Mouse (Mus musculus) right cerebral cortex, postnatal 4 days (tissue): ENCODE data around the gene Ptprg.

Experiments
- DNase-seq: peaks from one replicate; pipeline ENCODE4 v3.0.0-alpha.2; 2022

Gene Ptprg

DNA sequence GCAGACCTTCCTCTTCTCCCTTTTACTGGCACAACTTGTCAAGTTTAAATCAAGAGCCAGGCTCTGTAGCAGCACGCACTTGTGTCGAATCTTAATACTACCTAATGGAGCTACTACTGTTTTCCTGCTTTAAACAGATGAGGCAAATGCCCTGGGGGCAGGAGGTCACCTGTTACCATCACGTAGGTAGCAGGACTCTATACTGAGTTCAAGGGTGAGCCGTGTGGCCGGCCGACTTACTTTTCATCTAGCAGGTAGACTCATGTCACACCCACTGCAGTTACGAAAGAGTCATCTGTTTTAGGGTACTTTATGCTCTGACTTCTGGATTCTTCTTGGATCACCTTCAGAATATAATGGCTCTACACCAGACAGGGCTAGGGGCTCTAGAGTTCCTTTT lies 66.3 kb downstream of the Ptprg start:
- no peak for DNase-seq

DNA sequence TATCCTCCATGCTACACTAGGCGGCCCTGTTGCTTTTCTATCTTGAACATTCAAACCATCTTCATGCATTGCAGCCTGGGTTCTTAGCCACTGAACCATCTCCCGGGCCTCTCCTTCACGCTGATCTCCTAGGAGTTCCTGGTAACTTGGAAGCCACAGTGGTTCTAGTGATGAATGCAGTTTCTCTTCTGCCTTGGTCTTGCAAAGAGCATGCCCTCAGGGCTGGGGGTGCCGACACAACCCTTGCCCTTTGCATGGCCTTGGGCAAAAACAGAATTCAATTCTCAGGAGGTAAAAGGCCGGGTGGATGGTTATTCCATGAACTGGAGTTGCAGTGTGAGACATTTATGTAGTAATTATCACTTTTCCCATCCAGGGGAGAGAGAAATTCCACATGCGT lies 67.0 kb downstream of the Ptprg start:
- no peak for DNase-seq

DNA sequence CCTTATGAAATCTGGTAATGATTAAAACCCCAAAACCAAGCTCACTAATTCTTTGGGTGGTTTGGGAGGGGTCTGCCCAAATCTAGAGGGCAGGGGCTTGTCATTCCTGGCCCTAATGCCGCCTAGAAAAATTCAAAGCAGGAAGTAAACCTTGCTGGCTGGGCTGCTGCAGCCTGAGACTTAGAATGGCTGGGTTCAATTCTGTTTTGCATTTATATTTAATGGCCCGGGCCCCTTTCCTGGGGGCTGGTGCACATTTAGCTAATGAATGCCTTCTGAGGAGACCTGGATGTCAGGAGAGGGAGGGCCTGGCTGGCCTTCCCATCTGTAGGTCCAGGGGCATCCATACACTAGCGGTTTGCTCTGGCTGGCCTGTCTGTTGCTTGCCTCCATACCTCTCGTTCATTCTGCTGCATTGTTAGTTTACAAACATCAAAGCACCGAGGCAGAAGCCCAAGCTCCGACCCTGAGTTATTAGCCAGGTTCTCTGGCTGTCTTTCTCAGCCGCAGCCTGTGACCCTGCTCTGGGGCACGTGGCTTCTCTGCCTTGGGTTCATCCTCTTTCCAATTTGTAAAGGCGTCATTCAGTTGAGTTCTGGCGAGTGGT lies 67.7 kb downstream of the Ptprg start:
- no peak for DNase-seq

DNA sequence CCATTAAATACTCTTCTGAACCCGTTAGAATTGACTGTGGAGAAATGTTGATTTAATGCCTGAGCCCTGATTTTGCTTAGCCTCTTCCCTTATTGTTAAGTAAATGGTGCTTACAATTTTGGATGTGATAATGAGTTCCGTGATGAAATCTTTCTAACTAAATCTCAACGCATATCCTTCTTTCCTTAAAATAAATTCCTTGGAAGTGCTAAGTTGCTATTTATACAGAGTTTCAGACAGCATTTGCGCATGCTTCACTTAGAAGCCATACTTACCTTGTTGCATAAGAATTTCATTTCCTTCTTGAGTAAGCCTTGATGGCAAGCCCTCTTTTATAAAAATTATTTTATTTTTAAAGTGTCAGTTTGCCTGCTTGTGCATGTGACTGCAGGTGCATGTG lies 70.2 kb downstream of the Ptprg start:
- no peak for DNase-seq

DNA sequence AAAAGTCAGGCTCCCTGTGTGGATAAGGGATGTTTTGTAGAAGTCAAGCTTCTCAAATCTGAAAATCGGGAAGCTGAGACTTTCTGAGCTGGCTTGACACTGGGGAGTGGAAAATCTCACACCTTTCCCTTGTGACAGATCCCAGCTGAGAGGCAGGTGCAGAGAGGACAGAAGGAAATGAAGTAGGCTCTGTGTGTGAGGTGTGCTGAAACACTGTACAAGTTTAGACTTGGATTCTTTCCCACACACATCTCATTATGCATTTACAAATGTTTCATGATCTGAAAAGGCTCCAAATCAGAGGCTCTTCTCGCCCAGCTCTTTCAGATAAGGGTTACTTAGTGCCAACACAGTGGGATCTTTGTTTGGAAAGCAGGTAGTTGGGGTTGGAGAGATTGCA lies 77.4 kb downstream of the Ptprg start:
- DNase-seq, result no peak

DNA sequence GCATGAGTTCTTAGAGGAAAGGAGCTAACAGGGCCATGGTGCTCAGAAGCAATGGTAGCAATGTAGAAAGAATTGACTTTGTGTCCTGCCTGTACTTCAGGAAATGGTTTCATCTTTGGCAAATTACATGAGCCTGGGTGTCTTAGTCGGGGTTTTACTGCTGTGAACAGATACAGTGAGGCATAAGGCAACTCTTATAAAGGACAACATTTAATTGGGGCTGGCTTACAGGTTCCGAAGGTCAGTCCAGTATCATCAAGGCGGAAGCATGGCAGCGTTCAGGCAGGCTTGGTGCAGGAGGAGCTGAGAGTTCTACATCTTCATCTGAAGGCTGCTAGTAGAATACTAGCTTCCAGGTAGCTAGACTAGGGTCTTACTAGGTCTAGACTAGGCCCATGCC lies 78.2 kb downstream of the Ptprg start:
- no peak for DNase-seq

DNA sequence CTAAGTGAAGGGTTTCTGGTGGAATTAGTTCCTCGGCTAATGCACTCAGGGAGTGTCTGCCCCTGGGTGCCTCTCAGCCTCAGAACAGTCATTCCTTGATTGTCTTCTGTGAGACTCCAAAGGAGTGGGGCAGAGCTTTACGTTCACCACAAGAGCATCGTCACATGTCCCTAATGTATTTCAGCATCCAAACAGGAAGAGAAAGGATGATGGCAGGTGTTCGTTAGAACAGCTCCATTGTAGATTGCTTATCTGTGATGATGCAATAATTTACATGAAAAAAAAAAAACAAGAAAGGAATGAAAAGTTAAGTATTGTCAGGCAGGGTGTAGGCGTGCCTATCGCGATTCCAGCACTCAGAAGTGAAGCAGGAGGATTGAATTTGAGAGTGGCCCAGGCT lies 84.3 kb downstream of the Ptprg start:
- DNase-seq, result no peak

DNA sequence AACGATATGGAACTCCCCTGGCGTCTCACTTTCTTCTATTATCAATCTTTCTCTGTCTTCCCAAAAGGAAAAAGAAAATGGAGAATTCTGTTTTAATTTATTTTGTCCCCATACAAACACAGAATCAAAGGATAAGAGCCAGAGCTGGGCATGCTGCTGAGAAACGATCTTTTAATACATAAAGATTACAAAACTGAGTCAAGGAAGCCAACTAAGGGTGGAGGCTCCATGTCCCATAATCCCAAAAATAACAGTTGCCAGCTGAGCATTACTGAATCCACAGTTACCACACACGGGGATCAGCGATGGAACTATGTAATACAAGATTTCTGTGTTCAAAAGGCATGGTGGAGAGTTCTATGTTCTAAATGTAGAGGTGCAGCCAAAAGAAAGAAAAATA lies 86.0 kb downstream of the Ptprg start:
- no peak for DNase-seq

DNA sequence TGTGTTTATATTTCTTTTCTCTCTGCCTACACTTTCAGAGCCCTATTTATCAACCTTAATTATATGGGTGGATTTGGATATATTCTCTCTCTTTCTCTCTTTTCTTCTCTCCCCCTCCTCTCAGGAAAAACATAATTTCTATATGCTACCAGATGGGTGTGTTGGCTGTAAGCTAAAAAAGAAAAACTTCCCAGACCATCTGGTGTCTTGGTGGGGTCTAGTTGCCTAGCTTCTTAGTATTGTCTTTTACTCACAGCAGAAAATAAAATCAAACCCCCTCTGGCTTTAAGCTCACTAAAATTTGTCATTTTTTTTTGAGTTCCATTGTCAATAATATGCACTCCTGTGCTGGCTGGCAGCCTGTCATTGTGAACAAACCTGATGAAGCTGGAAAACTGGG lies 87.0 kb downstream of the Ptprg start:
- DNase-seq, result no peak

DNA sequence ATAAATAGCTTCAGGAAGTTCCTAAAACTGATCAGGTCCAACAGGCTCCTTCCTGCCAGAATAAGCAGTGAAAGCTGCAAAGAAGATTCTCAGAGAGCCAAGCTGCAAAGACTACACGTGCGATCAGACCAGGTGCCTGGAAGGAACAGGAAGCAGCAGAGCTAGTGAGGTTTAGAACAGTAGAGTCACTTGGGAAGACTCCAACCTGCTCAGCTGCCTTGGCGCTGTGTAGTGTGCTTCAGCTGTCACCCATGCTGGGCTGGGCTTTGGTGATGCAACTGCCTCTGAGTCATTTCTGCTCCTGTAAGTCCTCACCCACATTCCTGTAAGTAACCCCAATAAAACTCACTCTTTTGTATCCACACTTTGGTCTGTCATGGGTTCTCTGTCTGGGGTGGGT lies 87.7 kb downstream of the Ptprg start:
- DNase-seq, result no peak

DNA sequence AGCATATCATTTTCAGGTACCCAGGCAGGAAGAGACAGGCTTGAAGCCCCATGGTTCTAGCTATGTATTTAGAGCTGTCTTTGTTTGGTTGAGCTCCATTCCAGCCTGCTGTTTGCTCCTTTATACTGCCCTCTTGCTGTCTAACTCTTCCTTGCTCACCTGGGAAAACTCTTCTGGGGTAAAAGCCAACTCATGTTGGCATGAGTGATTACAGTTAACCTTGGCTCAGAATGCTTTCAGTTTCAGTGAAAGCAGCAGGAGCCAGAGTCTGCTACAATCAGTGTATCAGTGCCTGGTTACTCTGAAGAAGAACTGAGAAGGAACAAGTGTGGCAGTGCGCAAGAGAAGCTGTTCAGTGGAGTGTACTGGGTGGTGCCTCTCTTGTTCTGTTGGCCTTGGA lies 89.6 kb downstream of the Ptprg start:
- DNase-seq, result no peak

DNA sequence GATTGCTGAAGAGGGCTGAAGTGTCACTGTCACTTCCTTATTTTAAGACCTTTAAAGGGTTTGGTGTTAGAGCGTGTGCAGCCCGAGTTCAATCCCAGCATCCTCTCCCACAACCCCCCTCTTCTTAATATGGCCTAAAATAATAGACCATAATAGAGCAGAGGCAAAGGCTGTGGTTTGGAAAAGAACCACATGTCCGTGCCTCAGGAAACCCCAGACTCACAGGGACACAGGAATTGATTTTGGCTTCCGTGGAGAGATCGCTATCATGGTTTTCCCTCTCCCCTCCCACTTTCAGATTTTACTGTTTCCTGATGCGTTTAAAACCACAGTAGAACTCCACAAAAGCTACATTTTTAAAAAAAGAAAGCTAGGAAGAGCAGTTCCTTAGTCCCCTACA lies 104.0 kb downstream of the Ptprg start:
- DNase-seq, result no peak

DNA sequence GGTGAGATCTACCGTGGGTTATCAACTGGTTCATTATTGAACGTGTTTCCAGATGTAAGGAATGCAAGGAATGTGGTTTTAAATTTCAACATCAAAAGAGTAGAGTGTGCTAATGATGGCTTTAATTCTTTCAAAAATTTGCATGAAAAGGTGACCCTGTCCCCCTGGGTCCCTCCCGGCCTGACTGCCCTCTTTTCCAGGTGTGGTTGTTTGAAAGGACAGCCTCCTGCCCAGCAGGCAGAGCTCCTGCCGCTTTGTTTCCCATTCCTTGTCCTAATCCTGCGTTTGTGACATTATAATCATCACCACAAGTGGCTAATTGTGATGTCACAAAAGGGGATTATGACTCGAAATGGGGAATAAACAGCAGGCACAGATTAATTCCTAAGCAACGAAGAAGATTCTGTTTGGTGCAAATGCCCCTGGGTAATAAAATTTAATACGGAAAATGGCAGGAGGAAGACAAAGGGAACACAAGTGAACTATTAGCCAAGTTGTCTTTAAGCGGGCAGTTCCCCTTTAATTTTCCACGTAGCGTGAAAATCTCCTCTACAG lies 110.4 kb downstream of the Ptprg start:
- no peak for DNase-seq

DNA sequence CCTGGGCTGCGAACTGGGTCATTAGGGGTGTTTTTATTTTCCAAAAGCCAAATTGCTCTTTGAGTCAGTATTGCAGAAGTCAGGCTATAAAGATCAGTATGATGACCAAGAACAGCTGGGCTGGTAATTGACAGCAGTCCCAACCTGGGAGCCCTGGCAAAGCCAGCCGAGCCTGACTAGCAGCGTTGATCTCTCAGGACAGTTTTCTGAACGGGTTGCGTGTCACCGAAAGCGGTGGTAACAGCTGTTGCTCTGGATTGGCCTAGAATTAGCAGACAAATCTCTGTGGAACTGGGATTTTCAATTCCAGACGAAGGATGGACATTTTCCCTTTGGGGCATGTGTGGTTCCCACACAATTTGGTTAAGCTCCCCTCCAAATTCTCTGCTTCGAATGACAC lies 111.0 kb downstream of the Ptprg start:
- DNase-seq, result no peak

DNA sequence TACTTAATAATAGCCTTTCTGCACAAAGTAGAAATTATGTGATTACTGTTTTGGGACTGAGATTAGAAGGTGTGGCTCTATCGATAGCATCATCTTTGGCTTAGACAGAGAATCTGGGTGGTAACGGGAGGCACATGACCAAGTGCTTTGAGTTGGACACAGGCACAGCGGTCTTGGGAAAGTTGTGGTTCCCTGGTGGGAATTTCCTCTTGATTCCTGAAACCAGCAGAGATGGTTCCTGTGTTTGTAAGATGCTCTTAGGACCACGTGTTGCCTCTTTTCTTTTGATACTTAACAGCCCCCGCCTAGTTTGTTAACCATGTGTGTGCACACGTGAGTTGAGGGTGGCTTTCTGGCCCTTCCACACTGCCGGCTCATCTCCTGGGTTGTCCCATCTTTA lies 111.7 kb downstream of the Ptprg start:
- no peak for DNase-seq

DNA sequence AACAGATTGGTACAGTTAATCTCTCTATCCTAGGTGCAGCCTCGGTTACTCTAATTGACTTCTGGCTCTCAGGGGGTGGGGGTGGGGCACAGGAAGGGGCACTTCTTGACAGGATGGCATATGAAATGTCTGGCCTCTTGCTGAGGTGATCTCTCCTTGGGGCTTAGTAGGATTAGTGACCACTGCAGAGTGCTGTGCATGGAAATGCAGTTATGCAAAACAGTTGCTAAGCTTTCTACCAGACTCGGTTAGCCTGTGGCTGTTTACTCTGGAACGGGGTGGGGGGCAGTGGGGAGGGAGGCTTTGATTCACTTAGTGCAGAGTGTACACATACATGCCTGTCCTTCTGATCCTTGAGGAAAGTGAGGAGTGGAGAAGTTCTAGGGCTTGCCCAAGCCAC lies 114.4 kb downstream of the Ptprg start:
- no peak for DNase-seq

DNA sequence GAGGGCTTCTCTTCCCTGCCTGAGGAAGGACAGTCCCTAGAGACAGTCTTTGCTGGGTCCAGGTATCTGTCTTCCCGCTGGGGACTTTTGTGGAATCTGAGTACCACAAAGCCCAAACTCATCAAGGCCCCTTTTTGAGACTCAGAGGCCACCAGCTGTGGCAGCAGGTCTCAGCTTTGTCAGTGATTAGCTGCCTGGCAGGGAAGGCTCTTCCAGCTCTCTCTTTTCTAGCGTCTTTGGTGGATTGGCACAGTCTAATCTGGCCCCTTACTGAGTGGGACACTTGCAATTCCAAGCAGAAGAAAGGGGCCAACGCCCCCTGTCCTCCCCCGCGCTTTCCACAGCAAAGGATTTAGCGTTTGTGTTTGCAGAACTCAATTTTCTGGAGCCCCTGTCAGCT lies 117.5 kb downstream of the Ptprg start:
- DNase-seq, result no peak

DNA sequence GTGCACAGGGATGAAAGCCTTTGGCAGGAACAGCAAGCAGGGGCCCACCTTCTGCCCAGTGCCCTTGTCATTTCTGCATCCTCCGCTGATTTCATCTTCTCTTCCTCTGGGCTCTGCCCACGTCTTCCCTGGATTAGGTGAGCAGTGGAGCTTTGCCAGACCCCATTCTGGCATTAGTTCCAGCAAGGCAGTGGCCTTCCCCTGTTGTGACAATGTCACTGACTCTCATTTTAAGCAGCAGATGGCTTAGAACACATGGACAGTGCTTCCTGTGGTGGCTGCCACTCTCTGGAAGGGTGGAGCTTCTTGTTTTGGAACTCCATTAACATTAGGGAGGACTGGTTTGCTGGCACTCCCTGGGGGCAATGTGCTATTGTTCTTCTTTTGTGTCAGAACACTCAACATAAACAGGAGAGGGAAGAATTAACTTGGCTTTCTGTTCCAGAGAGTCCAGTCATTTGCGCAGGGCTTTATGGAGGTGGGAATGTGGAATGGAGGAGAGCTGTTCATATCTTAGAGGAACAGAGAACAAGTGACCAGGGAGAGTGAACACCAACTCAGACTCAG lies 119.7 kb downstream of the Ptprg start:
- DNase-seq, result no peak

DNA sequence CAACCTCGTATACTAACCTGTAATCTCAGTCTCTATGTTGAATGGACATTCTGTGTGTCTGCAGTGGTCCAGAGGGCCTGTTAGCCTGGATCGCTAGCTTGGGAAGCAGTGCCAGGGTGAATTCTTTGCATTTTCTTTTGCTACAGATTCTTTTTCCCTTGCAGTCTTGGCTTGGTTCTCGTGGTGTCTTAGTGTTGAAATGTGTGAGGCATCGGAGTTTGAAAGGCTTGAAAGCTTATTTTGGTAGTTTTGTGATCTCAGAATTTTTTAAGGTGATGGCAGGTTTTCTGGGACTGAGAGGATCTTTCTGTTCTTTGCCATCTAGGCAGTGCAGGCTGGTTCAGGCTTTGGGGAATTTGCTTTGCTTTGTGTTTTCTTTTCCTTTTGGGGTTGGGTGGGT lies 124.9 kb downstream of the Ptprg start:
- DNase-seq, result no peak

DNA sequence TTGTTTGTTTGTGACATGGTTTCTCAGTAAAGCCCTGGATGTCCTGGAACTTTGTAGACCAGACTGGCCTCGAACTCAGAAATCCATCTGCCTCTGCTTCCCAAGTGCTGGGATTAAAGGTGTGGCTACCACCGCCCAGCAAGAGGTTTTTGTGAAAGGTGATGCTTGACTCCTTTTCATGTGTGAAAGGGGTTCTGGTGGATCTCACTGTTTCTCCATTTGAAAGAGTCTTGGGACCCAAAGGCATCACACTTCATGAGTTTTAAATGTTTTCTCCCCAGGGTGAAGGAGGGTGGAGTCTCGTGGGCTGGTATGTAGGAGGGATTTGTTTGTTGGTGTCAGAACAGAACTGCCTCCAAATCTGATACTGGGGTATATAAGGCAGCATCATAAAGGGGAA lies 126.4 kb downstream of the Ptprg start:
- DNase-seq, result no peak

DNA sequence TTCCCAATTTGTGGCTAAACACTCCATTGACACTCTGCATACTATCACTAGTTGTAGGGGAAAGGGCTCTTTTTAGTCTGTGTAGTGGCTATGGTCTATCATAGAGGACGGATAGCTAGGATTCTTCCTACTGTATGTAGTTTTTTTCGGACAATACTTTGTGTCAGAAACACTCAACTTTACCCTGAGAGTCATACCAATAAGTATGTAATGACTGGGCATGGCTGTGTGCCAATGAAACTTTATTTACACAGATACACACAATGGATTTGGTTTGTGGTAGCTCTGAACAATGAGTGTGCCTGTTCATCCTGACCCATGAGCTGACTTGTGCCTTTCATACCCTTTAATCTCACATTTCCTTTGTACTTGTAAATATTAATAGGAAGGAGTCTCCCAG lies 127.3 kb downstream of the Ptprg start:
- no peak for DNase-seq

DNA sequence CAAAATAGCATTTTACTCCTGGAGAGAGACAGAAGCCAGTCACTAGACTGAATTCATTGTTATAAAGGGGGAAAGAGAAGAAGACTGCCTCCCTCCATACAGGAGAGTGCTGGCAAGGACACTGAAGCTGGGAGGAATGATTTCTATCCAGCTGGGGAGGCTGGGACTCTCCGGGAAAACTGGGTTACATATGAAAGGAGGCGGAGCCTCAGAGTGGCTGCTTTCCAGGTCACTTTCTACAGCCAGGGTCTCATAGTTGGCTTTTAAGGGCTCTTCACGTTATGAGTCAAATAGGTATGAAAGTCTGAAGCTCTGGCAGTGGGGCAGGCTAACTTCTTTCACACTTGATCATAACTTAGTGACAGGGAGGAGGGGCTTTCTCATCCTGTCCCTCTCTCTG lies 129.1 kb downstream of the Ptprg start:
- no peak for DNase-seq

DNA sequence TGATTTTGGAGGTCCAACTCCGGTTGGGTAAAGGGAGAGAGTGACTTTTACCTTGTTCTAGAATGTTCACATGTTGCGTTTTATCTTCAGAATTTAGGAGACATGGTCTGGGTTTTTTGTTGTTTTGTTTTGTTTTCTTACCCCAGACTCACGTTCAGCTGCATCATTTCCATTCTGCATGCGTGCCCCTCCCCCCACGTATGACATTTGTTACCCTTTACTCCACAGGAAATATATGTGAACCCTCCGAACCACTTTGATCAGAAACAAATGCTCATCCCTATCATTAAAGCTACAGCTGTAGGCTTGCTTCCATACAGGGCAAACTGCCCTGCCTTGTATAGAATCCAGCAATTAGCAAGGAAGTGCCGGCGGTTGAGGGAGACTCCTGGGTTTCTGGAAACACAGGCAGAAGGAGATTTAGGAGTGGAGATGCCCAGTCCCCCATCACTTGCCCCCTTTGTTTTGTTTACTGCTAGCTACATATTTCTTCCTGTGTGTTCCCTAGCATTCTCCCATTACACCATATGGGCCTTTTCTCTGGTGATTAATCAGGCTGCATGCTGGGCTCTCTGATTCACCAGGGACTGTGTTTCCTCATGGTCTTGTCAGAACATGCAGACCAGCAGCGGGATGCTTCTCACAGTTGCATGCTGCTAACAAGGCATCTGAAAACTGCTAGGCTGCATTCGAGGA lies 130.2 kb downstream of the Ptprg start:
- DNase-seq, result no peak

DNA sequence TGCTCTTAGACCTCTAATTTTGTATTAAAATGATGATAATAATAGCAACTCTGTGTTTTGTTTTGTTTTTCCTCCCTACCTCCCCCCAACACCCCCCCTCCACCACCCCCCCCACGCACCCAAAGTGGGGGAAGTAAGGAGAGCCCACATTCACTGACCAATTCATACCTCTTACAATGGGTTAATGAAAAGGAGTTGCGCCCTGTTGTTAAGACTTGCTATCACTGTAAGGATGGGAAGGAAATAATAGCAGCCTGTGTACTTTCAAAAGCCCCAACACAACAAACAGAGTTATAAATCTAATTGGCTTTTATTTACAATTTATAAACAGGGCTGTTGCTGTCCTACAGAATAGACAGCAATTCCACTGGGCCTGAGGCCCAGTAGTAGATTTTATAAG lies 130.8 kb downstream of the Ptprg start:
- no peak for DNase-seq

DNA sequence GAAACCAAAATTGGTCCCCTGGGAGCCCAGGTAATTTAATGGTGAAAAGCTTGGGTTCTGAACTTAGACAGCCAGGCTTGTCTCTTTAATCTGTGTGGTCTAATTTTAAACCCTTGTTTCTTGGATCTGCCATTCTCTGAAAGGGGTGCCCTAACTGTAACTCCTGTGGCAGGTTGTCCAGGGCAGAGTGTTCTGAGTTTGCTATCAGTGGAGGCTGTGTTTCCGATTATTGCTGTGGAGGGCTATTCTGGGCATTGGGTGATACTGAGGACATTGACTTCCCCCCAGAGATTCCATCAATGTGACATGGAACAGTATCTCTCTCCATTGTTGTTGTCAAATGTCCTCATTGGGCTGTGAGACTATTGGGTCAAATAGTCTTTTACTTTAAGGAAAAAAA lies 134.2 kb downstream of the Ptprg start:
- no peak for DNase-seq
